Mouse (Mus musculus) hindbrain, postnatal 0 days (tissue): ENCODE data around the gene Wfdc13. TPM values are rescaled to one million over a fixed set of nuclear protein-coding genes. Genes with fewer than 3 reads are reported as not detected.

Source experiments
- ATAC-seq: fragments of 200-750 bp; cut with Nextera tagmentation; 2 replicates; pipeline ENCODE4 v1.8.0; 2017; ENCODE audit warnings: mild to moderate bottlenecking, moderate TSS enrichment, moderate library complexity
- DNase-seq: peaks from one replicate; pipeline ENCODE4 v3.0.0-alpha.2; 2015; ENCODE audit warnings: low spot score
- H3K27ac ChIP-seq: fragments of 300-500 bp; sonication (generic); 2 replicates; pipeline ENCODE4 v1.5.1; 2014; ENCODE audit warnings: mild to moderate bottlenecking
- H3K27me3 ChIP-seq: fragments of 300-500 bp; sonication (generic); 2 replicates; pipeline ENCODE4 v1.6.1; 2014; ENCODE audit warnings: low read length, mixed read lengths; ENCODE audit not compliant: insufficient read depth
- H3K36me3 ChIP-seq: fragments of 300-500 bp; sonication (generic); 2 replicates; pipeline ENCODE4 v1.6.1; 2014; ENCODE audit warnings: low read length, mixed read lengths; ENCODE audit not compliant: insufficient read depth
- H3K4me1 ChIP-seq: fragments of 300-500 bp; sonication (generic); 2 replicates; pipeline ENCODE4 v1.6.1; 2014; ENCODE audit warnings: antibody characterized with exemption, low read length, mixed read lengths; ENCODE audit not compliant: insufficient read depth
- H3K4me2 ChIP-seq: fragments of 300-500 bp; sonication (generic); 2 replicates; pipeline ENCODE4 v1.6.1; 2014; ENCODE audit warnings: low read depth, mild to moderate bottlenecking, low read length, moderate library complexity, mixed read lengths
- H3K4me3 ChIP-seq: fragments of 300-500 bp; sonication (generic); 2 replicates; pipeline ENCODE4 v1.5.1; 2014; ENCODE audit warnings: low read length
- H3K9ac ChIP-seq: fragments of 300-500 bp; sonication (generic); replicated peaks from 2 replicates; pipeline ENCODE4 v1.6.1; 2014; ENCODE audit warnings: mild to moderate bottlenecking, low read length, moderate library complexity, mixed read lengths
- H3K9me3 ChIP-seq: fragments of 300-500 bp; sonication (generic); 2 replicates; pipeline ENCODE4 v1.6.1; 2016; ENCODE audit warnings: low read length, mixed read lengths
- CTCF ChIP-seq: IDR thresholded peaks from 2 replicates; pipeline ENCODE4 v1.5.1; 2016; ENCODE audit warnings: antibody characterized with exemption, control low read depth, low read depth
- WGBS: fragments of 180-500 bp; shearing (Covaris S2); extraction: QIAGEN DNeasy Blood & Tissue Kit; methylation state at CpG from one replicate; pipeline ENCODE4 v1.1.7; 2014; 5-methylcytosine and 5-hydroxymethylcytosine counted together
- polyA plus RNA-seq: library from polyadenylated mRNA; unstranded; fragments of >200 nt; fragmentation: Nextera tagmentation; extraction: Ambion mirVana; gene quantifications from 2 replicates; pipeline ENCODE4 v1.2.1, GENCODE M21; 2015
- total RNA-seq: library from RNA; depleted of rRNA; stranded (reverse); fragments of >200 nt; gene quantifications from 2 replicates; pipeline ENCODE4 v1.2.3, GENCODE M21; 2014; rRNA removed

Wfdc13 gene
- total RNA-seq (not detected in 2 replicates), polyA plus RNA-seq (not detected in 2 replicates)

- 60% methylated on average over 3 of the region's 3 CpGs for WGBS
- no peak for ATAC-seq
Observed at GRCm38 (mm10) chr2:164684807-164685206, at the start of gene Wfdc13. TSS of gene Wfdc13 (plus strand) at chr2:164685107.

DNA sequence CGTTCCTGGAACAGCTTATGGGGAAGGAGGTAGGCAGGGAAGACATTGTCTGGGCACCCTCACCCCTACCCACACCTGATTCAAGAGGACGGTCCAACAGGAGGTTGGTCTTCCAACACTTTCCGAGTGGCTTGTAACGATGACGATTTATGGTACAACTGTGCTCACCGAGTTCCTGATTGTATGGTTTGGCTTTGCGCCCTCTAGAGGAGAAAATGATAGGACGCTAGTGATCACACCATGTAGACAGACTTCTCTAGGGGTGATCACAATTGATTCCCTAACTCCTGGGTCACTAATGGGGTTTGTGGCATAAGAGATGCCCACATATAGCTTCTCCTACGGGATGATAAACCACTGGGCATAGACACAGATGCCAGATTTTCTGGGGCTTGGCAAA lies 49.6 kb upstream of the Wfdc13 start:
- 83% methylated on average over 9 of the region's 9 CpGs for WGBS
- Histone ChIP-seq H3K9ac (no peak overlapping the region), H3K36me3 (no peaks in the 10 kb centered on the region), H3K9me3 (no peaks in the 10 kb centered on the region), H3K4me3 (no peak overlapping the region), H3K4me2 (no peak overlapping the region), H3K27me3 (no peaks in the 10 kb centered on the region), H3K27ac (no peak overlapping the region), H3K4me1 (no peaks in the 10 kb centered on the region)
- no peak for DNase-seq
- ATAC-seq = no peak
- peak; percentile 28 for TF ChIP-seq CTCF

More at GRCm38 (mm10) chr2:164684807-164685206, at the start of gene Wfdc13:
- Histone ChIP-seq H3K4me3 (no peak within 1 kb of the TSS), H3K27me3 (no peaks in the 10 kb centered on the region), H3K4me1 (no peaks in the 10 kb centered on the region), H3K36me3 (no peaks in the 10 kb centered on the region), H3K9me3 (no peaks in the 10 kb centered on the region), H3K27ac (no peak within 1 kb of the TSS), H3K4me2 (no peak within 1 kb of the TSS), H3K9ac (no peak within 1 kb of the TSS)
- no peak for TF ChIP-seq CTCF
- no peak for DNase-seq

DNA sequence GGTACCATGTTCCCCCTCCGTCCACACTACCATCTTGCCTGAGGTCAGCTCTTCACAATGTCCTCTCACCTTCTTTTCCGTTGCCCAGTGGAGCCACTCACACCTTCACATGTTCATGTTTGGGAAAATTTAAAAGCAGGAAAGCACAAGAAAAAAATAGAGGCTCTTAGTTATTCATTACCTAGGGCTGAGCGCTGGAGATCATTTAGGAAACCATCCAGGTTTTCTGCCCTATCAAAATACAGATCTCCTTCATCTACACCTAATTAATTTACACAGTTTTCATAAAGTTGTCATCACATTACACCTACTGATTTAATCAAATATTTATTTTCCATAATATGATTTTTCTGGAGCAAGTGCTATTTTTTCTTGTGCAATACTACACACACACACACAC lies 46.2 kb upstream of the Wfdc13 start, which contains the start of gene Wfdc16:
Gene Wfdc16 (minus strand): TSS at position 101 of the 400 bp plus-strand sequence.
- TF ChIP-seq CTCF = no peak
- H3K36me3 ChIP-seq = no peaks in the 10 kb centered on the region
- H3K4me2 ChIP-seq = no peak within 1 kb of the TSS
- DNase-seq = no peak
- H3K4me1 ChIP-seq = no peaks in the 10 kb centered on the region
- no peak for ATAC-seq
- H3K9ac ChIP-seq = no peak within 1 kb of the TSS
- H3K27ac ChIP-seq = no peak within 1 kb of the TSS
- H3K4me3 ChIP-seq = no peak within 1 kb of the TSS
- WGBS = 89% methylated on average over 3 of the region's 3 CpGs
- no peaks in the 10 kb centered on the region for H3K27me3 ChIP-seq
- no peaks in the 10 kb centered on the region for H3K9me3 ChIP-seq

GRCm38 (mm10) chr2:164641129-164641528 lies 43.8 kb upstream of the Wfdc13 start:
- H3K27me3 ChIP-seq = no peaks in the 10 kb centered on the region
- DNase-seq = no peak
- no peak overlapping the region for H3K9ac ChIP-seq
- H3K36me3 ChIP-seq = no peaks in the 10 kb centered on the region
- no peak for TF ChIP-seq CTCF
- H3K9me3 ChIP-seq = no peaks in the 10 kb centered on the region
- no peak for ATAC-seq
- WGBS = 68% methylated on average over 7 of the region's 7 CpGs
- H3K4me1 ChIP-seq = no peaks in the 10 kb centered on the region
- H3K4me3 ChIP-seq = no peak overlapping the region
- no peak overlapping the region for H3K27ac ChIP-seq
- no peak overlapping the region for H3K4me2 ChIP-seq

GRCm38 (mm10) chr2:164641881-164642673 lies 42.8 kb upstream of the Wfdc13 start:
- ATAC-seq (no peak), DNase-seq (no peak)
- Histone ChIP-seq H3K9me3 (no peaks in the 10 kb centered on the region), H3K4me2 (no peak overlapping the region), H3K36me3 (no peaks in the 10 kb centered on the region), H3K9ac (no peak overlapping the region), H3K4me3 (no peak overlapping the region), H3K27ac (no peak overlapping the region), H3K27me3 (no peaks in the 10 kb centered on the region), H3K4me1 (no peaks in the 10 kb centered on the region)
- no peak for TF ChIP-seq CTCF
- WGBS = 58% methylated on average over 13 of the region's 13 CpGs

DNA sequence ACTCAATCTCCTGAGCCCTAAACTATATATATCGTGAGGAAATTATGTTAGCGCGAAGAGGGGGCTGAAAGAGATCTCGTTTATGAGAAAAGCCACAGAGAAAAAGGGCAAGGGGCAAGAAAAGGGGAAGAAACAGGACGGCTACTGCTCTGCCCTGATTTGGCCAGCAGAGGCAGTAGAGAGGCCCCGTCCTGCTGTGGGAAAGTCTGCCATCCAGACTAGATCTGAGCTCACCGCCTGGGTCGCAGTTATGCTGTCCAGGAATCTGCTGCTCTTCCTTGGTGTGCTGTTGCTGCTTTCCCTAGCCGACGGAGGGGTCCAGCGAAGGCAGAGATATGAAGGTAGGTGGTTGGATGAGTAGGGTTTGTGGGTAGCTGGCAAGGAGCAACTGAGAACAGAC lies 29.0 kb upstream of the Wfdc13 start, which contains the start of gene Wfdc10:
Gene Wfdc10 (plus strand): TSS at position 189 of the 400 bp plus-strand sequence.
- Histone ChIP-seq H3K27ac (no peak within 1 kb of the TSS), H3K4me2 (no peak within 1 kb of the TSS), H3K4me3 (no peak within 1 kb of the TSS), H3K36me3 (no peaks in the 10 kb centered on the region), H3K9me3 (no peaks in the 10 kb centered on the region), H3K27me3 (no peaks in the 10 kb centered on the region), H3K9ac (no peak within 1 kb of the TSS), H3K4me1 (no peaks in the 10 kb centered on the region)
- DNase-seq (peak; percentile 63), ATAC-seq (peak; percentile 49; the same call in 1 of the 2 replicates)
- WGBS = 16% methylated on average over 11 of the region's 11 CpGs
- peak; percentile 88 for TF ChIP-seq CTCF

DNA sequence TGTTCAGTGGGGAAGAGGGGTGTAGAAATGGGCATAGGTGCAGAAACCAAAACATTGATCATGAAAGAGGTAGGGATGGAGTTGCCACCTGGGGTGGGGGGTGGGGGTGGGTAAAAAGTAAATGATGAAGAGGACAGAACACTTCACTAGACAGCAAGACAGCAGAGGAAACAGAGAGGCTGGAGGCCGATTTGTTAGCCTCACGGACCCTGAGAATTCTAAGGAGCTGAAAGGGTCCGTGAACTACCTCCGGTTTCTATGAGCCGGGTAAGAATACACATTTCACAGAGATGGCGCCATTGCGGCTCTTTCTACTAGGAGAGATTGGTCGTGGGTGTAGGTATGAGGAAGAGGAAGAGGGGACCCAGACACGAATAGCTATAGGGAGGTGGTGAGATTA lies 28.4 kb upstream of the Wfdc13 start, which contains the start of gene Wfdc9:
Gene Wfdc9 (minus strand): TSS at position 101 of the 400 bp plus-strand sequence.
- TF ChIP-seq CTCF = no peak
- DNase-seq = no peak
- H3K4me2 ChIP-seq = no peak within 1 kb of the TSS

More for the DNA sequence above, 28.4 kb upstream of the Wfdc13 start, which contains the start of gene Wfdc9:
- H3K27me3 ChIP-seq = no peaks in the 10 kb centered on the region
- H3K4me3 ChIP-seq = no peak within 1 kb of the TSS
- H3K4me1 ChIP-seq = no peaks in the 10 kb centered on the region
- no peaks in the 10 kb centered on the region for H3K9me3 ChIP-seq
- no peak within 1 kb of the TSS for H3K9ac ChIP-seq
- no peak within 1 kb of the TSS for H3K27ac ChIP-seq
- no peaks in the 10 kb centered on the region for H3K36me3 ChIP-seq
- 85% methylated on average over 9 of the region's 9 CpGs for WGBS
- ATAC-seq = no peak
